Mouse (Mus musculus) duodenum, adult 2 months (tissue): ENCODE data around the gene Baz2b. TPM values are rescaled to one million over a fixed set of nuclear protein-coding genes. Genes with fewer than 3 reads are reported as not detected.

Experiments used
- polyA plus RNA-seq: library from polyadenylated mRNA; depleted of rRNA; stranded (reverse); fragments of >200 nt; gene quantifications from 2 replicates; pipeline ENCODE4 v1.2.3, GENCODE M21; 2012; ENCODE audit warnings: low replicate concordance; rRNA removed

Gene Baz2b
- 4.2 and 6.3 TPM in 2 replicates for polyA plus RNA-seq

GRCm38 (mm10) chr2:60209703-60210651 is at the start of gene Baz2b, which contains the start of gene March7:
Baz2b (minus strand) TSS chr2:60209839.
March7 (plus strand) TSS chr2:60209887.

GRCm38 (mm10) chr2:59881831-59882741 is 327.6 kb downstream of the Baz2b start, which contains the start of gene Wdsub1:
Wdsub1 (minus strand) TSS chr2:59882591.

Other genes starting within 250 kb of the Baz2b start
- gene March7, start within 50 bp of the Baz2b start, polyA plus RNA-seq: 2.3 and 3.2 TPM in 2 replicates
- gene Cd302, start 74.6 kb upstream of the Baz2b start, polyA plus RNA-seq: 23.3 and 45.7 TPM in 2 replicates
- gene Ly75, start 173.5 kb upstream of the Baz2b start, polyA plus RNA-seq: 1.9 and 3.0 TPM in 2 replicates